ENCODE assay signal across 9 mouse cellular contexts in the genomic region with DNA sequence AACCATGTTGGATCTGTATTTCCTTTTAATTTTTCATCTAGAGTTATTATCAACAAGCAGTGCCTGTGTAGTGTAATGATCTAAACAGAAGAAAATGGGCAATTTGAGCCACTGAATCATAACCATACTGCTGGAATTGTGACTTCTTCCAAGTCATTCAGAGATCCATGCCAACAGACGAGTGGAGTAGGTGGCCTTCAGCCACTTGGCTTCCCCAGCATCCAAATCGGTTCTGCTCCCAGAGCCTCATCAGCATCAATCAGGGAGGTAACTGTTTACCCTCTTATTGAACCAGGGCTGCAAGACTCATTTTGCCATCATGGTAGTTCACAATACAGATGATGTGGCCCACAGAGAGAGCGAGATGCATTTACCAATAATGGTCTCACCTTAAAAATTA.
"Had no signal": no experiment of that assay in that cellular context is flagged by ENCODE, and none has a peak within 500 bp of the region (broad histone marks: within the 10 kb centered on the region; RNA-seq: fewer than 3 reads in every experiment).

No protein-coding gene starts in this region.

- DNase-seq: lung, adult 2 months; lung, postnatal 14 days; lung, postnatal 36 days; right cerebral cortex, postnatal 14 days; thymus, adult 2 months; thymus, postnatal 25 days had no signal

- ATAC-seq: lung, postnatal 0 days; midbrain, embryonic 13.5 days; midbrain, embryonic 15.5 days had no signal
